Mouse (Mus musculus): ENCODE data around the gene Gm15448.
"Not testable (repeated sequence)": the region's sequence is repeated elsewhere in the genome, so short reads cannot be mapped to it uniquely, and the experiment has no call there.

Gm15448 gene

GRCm38 (mm10) chr7:3825599-3825998 is at the start of gene Gm15448:
Gene Gm15448 (minus strand): TSS chr7:3825687.
- not testable (repeated sequence) for DNase-seq

- DNase-seq = not testable (repeated sequence)
These were observed 49.5 kb upstream of the Gm15448 start for GRCm38 (mm10) chr7:3875032-3875431.

- DNase-seq = not testable (repeated sequence)
These were observed 19.5 kb upstream of the Gm15448 start, which contains the start of gene Pira2 for GRCm38 (mm10) chr7:3844951-3845350. Gene Pira2 (minus strand): TSS chr7:3845051.

GRCm38 (mm10) chr7:3837854-3838253 is 12.4 kb upstream of the Gm15448 start:
- not testable (repeated sequence) for DNase-seq

- DNase-seq = not testable (repeated sequence)
These were observed 5.1 kb upstream of the Gm15448 start for GRCm38 (mm10) chr7:3830633-3831032.

GRCm38 (mm10) chr7:3811912-3812311 is 13.6 kb downstream of the Gm15448 start:
- DNase-seq = not testable (repeated sequence)

GRCm38 (mm10) chr7:3802935-3803334 is 22.6 kb downstream of the Gm15448 start:
- not testable (repeated sequence) for DNase-seq

- DNase-seq = not testable (repeated sequence)
These were observed 25.5 kb downstream of the Gm15448 start for GRCm38 (mm10) chr7:3799940-3800339.

- not testable (repeated sequence) for DNase-seq
These were observed 29.2 kb downstream of the Gm15448 start for GRCm38 (mm10) chr7:3796286-3796685.

Data from kidney, postnatal 10 days (tissue).